ENCODE assay signal across 8 mouse cellular contexts in genomic region chr2:168980859-168981258, GRCm38 (mm10). TPM values are rescaled to one million over a fixed set of nuclear protein-coding genes. Genes with fewer than 3 reads are reported as not detected.
A peak's percentile ranks its signal among the peaks of the same experiment; 100 is the strongest.
DNase-seq lines count a peak whose midpoint lies in the region.

No protein-coding gene starts in this region.

- no peak overlapping the region for H3K27ac ChIP-seq in forebrain, embryonic 10.5 days

- no peaks in the 10 kb centered on the region for H3K9me3 ChIP-seq in forebrain, embryonic 10.5 days

- H3K4me3 ChIP-seq in forebrain, embryonic 10.5 days: peak overlapping the region; percentile 35

- peak; percentile 18 to 26 for DNase-seq in urinary bladder, postnatal 36 days (ENCODE audit: low spot score in 2 of 2)
- DNase-seq in urinary bladder, postnatal 10 days (ENCODE audit: low spot score): no peak
- DNase-seq in forebrain, embryonic 10.5 days (ENCODE audit: extremely low spot score, low spot score): peak; percentile 49
- peak; percentile 16 to 32 for DNase-seq in heart, postnatal 14 days
- peak; percentile 44 to 61 for DNase-seq in left cerebral cortex, adult 9 months (ENCODE audit: low spot score in 2 of 2)
- peak; percentile 53 to 75 for DNase-seq in lung, postnatal 4 days
- DNase-seq in right cerebral cortex, postnatal 36 days (ENCODE audit: low spot score in 2 of 2): peak; percentile 18 to 43
- DNase-seq in gastrocnemius, postnatal 36 days: no peak

- H3K27me3 ChIP-seq in forebrain, embryonic 10.5 days (ENCODE audit: poor library complexity, severe bottlenecking): no peaks in the 10 kb centered on the region

- H3K4me1 ChIP-seq in forebrain, embryonic 10.5 days: peaks cover 12% of the 10 kb centered on the region; the same call in 1 of the 2 replicates

- 0 out of 2 replicates have a peak, but pooled peaks cover 2% of the 10 kb centered on the region for H3K36me3 ChIP-seq in forebrain, embryonic 10.5 days (replicated peaks)

- 52% methylated on average over 6 of the region's 6 CpGs for WGBS in forebrain, embryonic 10.5 days

- intact Hi-C loops in heart, postnatal 14 days (cut with DNase I): no loop called here
- intact Hi-C loops in gastrocnemius, postnatal 36 days (cut with DNase I): no loop called here

RNA-seq across cellular contexts. Expression of gene Zfp64, which starts 25.5 kb away (rescaled TPM):
- polyA plus RNA-seq in forebrain, embryonic 10.5 days (2016; fragmentation: Nextera tagmentation; extraction: Ambion mirVana): 35.4 and 40.1 TPM in 2 replicates
- 1 to 10 TPM; 8.7 to 8.9 TPM for total RNA-seq in heart, postnatal 14 days (2021)
- total RNA-seq in gastrocnemius, postnatal 36 days (2021): 1 to 10 TPM; 6.7 to 8.0 TPM

Comparison
In these comparisons a context has a peak if more than half of its experiments do, and no peak if none do; other contexts are left out.
1. DNase-seq: peak in urinary bladder, postnatal 36 days (2 of 2), forebrain, embryonic 10.5 days (single experiment), heart, postnatal 14 days (2 of 2), left cerebral cortex, adult 9 months (2 of 2), lung, postnatal 4 days (2 of 2) and right cerebral cortex, postnatal 36 days (2 of 2); none in urinary bladder, postnatal 10 days (single experiment) and gastrocnemius, postnatal 36 days (0 of 2).